Mouse (Mus musculus): ENCODE results near the gene Aoc2. TPM values are rescaled to one million over a fixed set of nuclear protein-coding genes. Genes with fewer than 3 reads are reported as not detected.
"Not testable (repeated sequence)": the region's sequence is repeated elsewhere in the genome, so short reads cannot be mapped to it uniquely, and the experiment has no call there.

The Aoc2 gene
- polyA plus RNA-seq, 1 experiment from 2014 or later: 2.0 TPM

DNA sequence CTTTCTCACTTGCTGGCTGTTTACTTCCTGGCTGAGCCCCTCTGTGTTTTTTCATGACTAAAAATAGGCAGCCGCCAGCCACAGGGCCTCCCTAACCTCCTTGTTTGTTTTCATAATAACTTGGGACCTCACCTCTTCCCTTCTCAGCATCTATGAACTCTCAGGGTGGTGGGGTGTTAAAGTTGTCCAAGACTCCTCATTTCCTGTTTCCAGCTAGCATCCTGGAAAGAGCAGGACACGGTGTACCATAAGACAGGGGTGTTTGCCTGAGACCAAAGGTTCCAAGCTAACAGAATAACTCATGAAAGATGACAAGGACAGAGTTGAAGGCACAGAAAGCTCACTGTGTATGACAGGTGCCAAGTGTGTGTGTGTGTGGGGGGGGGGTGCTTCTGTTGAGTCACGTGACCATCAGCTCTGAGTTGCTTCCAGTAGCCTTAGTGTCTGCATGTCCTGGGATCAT is 35.8 kb downstream of the Aoc2 start:
- WGBS: 68% methylated on average over 3 of the region's 3 CpGs
- no peak overlapping the region for H3K4me3 ChIP-seq (ENCODE audit: low read depth, low read length)

DNA sequence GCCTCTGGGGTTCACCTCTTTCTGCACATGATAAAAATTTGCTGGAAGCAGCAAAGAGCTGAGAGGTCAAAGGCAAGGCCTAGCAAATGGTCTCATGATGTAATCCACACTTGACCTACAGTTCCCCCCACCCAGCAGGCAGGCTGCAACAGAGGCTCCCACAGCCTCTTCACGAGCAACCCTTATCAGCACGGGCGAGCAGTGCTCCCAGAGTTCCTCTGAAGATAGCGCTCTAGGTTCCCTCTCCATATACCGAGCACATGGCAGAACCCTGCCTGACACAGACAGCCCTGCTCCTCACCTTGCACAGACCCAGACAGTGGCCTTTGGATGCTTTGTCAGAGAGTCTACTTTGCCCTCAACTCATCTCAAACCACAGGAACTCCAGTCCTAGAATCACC is 39.7 kb downstream of the Aoc2 start:
- no peak overlapping the region for H3K9ac ChIP-seq (ENCODE audit: low read depth, low read length)
- H3K4me2 ChIP-seq (ENCODE audit: low read length): no peak overlapping the region
- H3K4me3 ChIP-seq (ENCODE audit: low read depth, low read length): no peak overlapping the region
- no peaks in the 10 kb centered on the region for H3K9me3 ChIP-seq (replicated peaks; ENCODE audit: control insufficient read depth, low read length, poor library complexity, severe bottlenecking)
- H3K27ac ChIP-seq (ENCODE audit: low read length): no peak overlapping the region
- 82% methylated on average over 5 of the region's 5 CpGs for WGBS
- no peaks in the 10 kb centered on the region for H3K36me3 ChIP-seq (ENCODE audit: control insufficient read depth, insufficient read depth, low read length)
- ATAC-seq: no peak
- no peaks in the 10 kb centered on the region for H3K4me1 ChIP-seq (ENCODE audit: control insufficient read depth, insufficient read depth, low read length)
- H3K27me3 ChIP-seq (ENCODE audit: control insufficient read depth, insufficient read depth, low read depth, low read length): no peaks in the 10 kb centered on the region

More for the DNA sequence above, 35.8 kb downstream of the Aoc2 start:
- Histone ChIP-seq H3K4me1 (ENCODE audit: control insufficient read depth, insufficient read depth, low read length) (no peaks in the 10 kb centered on the region), H3K27me3 (ENCODE audit: control insufficient read depth, insufficient read depth, low read depth, low read length) (no peaks in the 10 kb centered on the region), H3K36me3 (ENCODE audit: control insufficient read depth, insufficient read depth, low read length) (no peaks in the 10 kb centered on the region), H3K9ac (ENCODE audit: low read depth, low read length) (no peak overlapping the region), H3K4me2 (ENCODE audit: low read length) (no peak overlapping the region), H3K9me3 (replicated peaks; ENCODE audit: control insufficient read depth, low read length, poor library complexity, severe bottlenecking) (no peaks in the 10 kb centered on the region), H3K27ac (ENCODE audit: low read length) (no peak overlapping the region)
- ATAC-seq: no peak

GRCm38 (mm10) chr11:101367326-101367935 is 42.6 kb downstream of the Aoc2 start, which contains the start of gene G6pc:
Gene G6pc (plus strand): TSS chr11:101367561.
- Histone ChIP-seq H3K4me1 (ENCODE audit: control insufficient read depth, insufficient read depth, low read length) (no peaks in the 10 kb centered on the region), H3K27me3 (ENCODE audit: control insufficient read depth, insufficient read depth, low read depth, low read length) (no peaks in the 10 kb centered on the region), H3K4me3 (ENCODE audit: low read depth, low read length) (no peak within 1 kb of the TSS), H3K27ac (ENCODE audit: low read length) (no peak within 1 kb of the TSS), H3K9ac (ENCODE audit: low read depth, low read length) (no peak within 1 kb of the TSS), H3K4me2 (ENCODE audit: low read length) (no peak within 1 kb of the TSS), H3K36me3 (ENCODE audit: control insufficient read depth, insufficient read depth, low read length) (no peaks in the 10 kb centered on the region), H3K9me3 (replicated peaks; ENCODE audit: control insufficient read depth, low read length, poor library complexity, severe bottlenecking) (no peaks in the 10 kb centered on the region)
- WGBS: 91% methylated on average over 8 of the region's 8 CpGs
- no peak for ATAC-seq

DNA sequence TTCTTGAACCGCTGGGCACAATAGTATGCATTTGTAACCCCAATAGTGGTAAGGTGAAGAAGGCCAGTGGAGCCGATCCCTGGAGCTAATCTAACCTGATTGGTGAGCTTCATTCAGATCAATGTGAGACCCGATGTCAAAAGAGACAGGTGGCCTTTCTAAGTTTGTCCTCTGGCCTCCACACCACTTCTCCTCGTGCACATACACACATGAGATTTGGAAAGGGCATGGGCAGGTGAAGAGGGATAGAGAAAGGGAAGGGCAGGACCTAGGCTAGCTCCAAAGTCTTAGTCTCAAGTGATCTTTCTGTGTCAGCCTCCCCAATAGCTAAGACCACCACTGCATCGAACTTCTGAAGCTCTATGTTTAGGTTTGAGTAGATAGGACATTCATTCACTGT is 45.3 kb downstream of the Aoc2 start:
- Histone ChIP-seq H3K4me3 (ENCODE audit: low read depth, low read length) (no peak overlapping the region), H3K27me3 (ENCODE audit: control insufficient read depth, insufficient read depth, low read depth, low read length) (no peaks in the 10 kb centered on the region), H3K9ac (ENCODE audit: low read depth, low read length) (no peak overlapping the region), H3K4me2 (ENCODE audit: low read length) (no peak overlapping the region), H3K27ac (ENCODE audit: low read length) (no peak overlapping the region), H3K4me1 (ENCODE audit: control insufficient read depth, insufficient read depth, low read length) (no peaks in the 10 kb centered on the region), H3K36me3 (ENCODE audit: control insufficient read depth, insufficient read depth, low read length) (no peaks in the 10 kb centered on the region), H3K9me3 (replicated peaks; ENCODE audit: control insufficient read depth, low read length, poor library complexity, severe bottlenecking) (no peaks in the 10 kb centered on the region)
- no peak for ATAC-seq
- 74% methylated on average over 5 of the region's 5 CpGs for WGBS

- H3K9me3 ChIP-seq (replicated peaks; ENCODE audit: control insufficient read depth, low read length, poor library complexity, severe bottlenecking): no peaks in the 10 kb centered on the region
- no peak overlapping the region for H3K27ac ChIP-seq (ENCODE audit: low read length)
- no peaks in the 10 kb centered on the region for H3K36me3 ChIP-seq (ENCODE audit: control insufficient read depth, insufficient read depth, low read length)
- no peak overlapping the region for H3K4me3 ChIP-seq (ENCODE audit: low read depth, low read length)
- H3K4me1 ChIP-seq (ENCODE audit: control insufficient read depth, insufficient read depth, low read length): no peaks in the 10 kb centered on the region
- H3K27me3 ChIP-seq (ENCODE audit: control insufficient read depth, insufficient read depth, low read depth, low read length): no peaks in the 10 kb centered on the region
- H3K9ac ChIP-seq (ENCODE audit: low read depth, low read length): no peak overlapping the region
- no peak for ATAC-seq
- H3K4me2 ChIP-seq (ENCODE audit: low read length): no peak overlapping the region
- WGBS: 70% methylated on average over 7 of the region's 7 CpGs
These were observed 49.6 kb downstream of the Aoc2 start for GRCm38 (mm10) chr11:101374421-101374938.

DNA sequence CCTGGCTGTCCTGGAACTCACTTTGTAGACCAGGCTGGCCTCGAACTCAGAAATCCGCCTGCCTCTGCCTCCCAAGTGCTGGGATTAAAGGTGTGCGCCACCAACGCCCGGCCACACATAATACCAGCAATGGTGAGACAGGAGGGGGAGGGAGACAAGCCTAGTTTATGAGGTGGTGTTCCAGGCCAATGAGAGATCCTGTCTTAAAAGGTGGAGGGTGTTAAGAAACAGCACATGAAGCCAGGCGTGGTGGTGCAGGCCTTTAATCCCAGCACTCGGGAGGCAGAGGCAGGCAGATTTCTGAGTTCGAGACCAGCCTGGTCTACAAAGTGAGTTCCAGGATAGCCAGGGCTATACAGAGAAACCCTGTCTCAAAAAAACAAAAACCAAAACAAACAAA is 53.3 kb downstream of the Aoc2 start:
- H3K4me1 ChIP-seq (ENCODE audit: control insufficient read depth, insufficient read depth, low read length); H3K27me3 ChIP-seq (ENCODE audit: control insufficient read depth, insufficient read depth, low read depth, low read length); H3K9me3 ChIP-seq (replicated peaks; ENCODE audit: control insufficient read depth, low read length, poor library complexity, severe bottlenecking); H3K4me3 ChIP-seq (ENCODE audit: low read depth, low read length); H3K4me2 ChIP-seq (ENCODE audit: low read length); H3K9ac ChIP-seq (ENCODE audit: low read depth, low read length); ATAC-seq; H3K36me3 ChIP-seq (ENCODE audit: control insufficient read depth, insufficient read depth, low read length); H3K27ac ChIP-seq (ENCODE audit: low read length): not testable (repeated sequence)
- WGBS: over 99% methylated on average over 8 of the region's 8 CpGs

DNA sequence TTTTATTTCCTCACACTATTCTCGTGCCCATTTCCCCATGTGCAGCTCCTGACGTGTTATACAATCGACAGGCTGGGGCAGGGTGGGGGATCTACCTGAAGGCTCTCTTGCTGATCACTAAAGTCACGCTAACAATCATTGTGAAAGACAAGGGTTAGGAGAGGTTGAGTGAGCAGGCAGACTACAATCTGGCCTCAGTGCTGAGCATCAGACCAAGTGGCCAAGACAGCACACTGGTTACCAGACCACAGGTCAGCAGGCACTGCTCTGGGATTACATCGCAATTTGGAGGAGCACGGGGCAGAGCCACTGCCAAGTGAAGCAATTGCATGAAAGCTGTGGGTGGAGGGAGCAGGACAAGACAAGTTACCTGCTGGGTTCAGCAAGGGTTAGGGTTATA is 54.1 kb downstream of the Aoc2 start:
- Histone ChIP-seq H3K9me3 (replicated peaks; ENCODE audit: control insufficient read depth, low read length, poor library complexity, severe bottlenecking) (no peaks in the 10 kb centered on the region), H3K36me3 (ENCODE audit: control insufficient read depth, insufficient read depth, low read length) (no peaks in the 10 kb centered on the region), H3K4me3 (ENCODE audit: low read depth, low read length) (no peak overlapping the region), H3K4me1 (ENCODE audit: control insufficient read depth, insufficient read depth, low read length) (no peaks in the 10 kb centered on the region), H3K9ac (ENCODE audit: low read depth, low read length) (no peak overlapping the region), H3K27me3 (ENCODE audit: control insufficient read depth, insufficient read depth, low read depth, low read length) (no peaks in the 10 kb centered on the region), H3K4me2 (ENCODE audit: low read length) (no peak overlapping the region), H3K27ac (ENCODE audit: low read length) (no peak overlapping the region)
- 82% methylated on average over 6 of the region's 6 CpGs for WGBS
- ATAC-seq: no peak

Small RNAs within 50 kb of the gene (microRNA-seq; reads per million reads assigned to microRNA genes)
- gene Gm25593: not detected

Other genes with a start within 250 kb of the Aoc2 start
- gene Hsd17b1, start 246.7 kb upstream of the Aoc2 start, polyA plus RNA-seq (2015; fragmentation: Nextera tagmentation; extraction: Ambion mirVana): 0.21 and 0.49 TPM in 2 replicates
- gene Coasy, start 242.5 kb upstream of the Aoc2 start, polyA plus RNA-seq (2015; fragmentation: Nextera tagmentation; extraction: Ambion mirVana): 42.0 and 43.5 TPM in 2 replicates
- gene Mlx, start 237.8 kb upstream of the Aoc2 start, polyA plus RNA-seq (2015; fragmentation: Nextera tagmentation; extraction: Ambion mirVana): 93.8 and 96.5 TPM in 2 replicates
- gene Psmc3ip, start 229.6 kb upstream of the Aoc2 start, polyA plus RNA-seq (2015; fragmentation: Nextera tagmentation; extraction: Ambion mirVana): 15.2 and 17.6 TPM in 2 replicates
- 24.4 and 25.4 TPM in 2 replicates for gene Retreg3, start 205.2 kb upstream of the Aoc2 start, polyA plus RNA-seq (2015; fragmentation: Nextera tagmentation; extraction: Ambion mirVana)
- gene Tubg1, start 205.1 kb upstream of the Aoc2 start, polyA plus RNA-seq (2015; fragmentation: Nextera tagmentation; extraction: Ambion mirVana): 72.6 and 75.0 TPM in 2 replicates
- 62.9 and 71.4 TPM in 2 replicates for gene Tubg2, start 169.2 kb upstream of the Aoc2 start, polyA plus RNA-seq (2015; fragmentation: Nextera tagmentation; extraction: Ambion mirVana)
- 4.2 and 4.7 TPM in 2 replicates for gene Cntnap1, start 154.5 kb upstream of the Aoc2 start, polyA plus RNA-seq (2015; fragmentation: Nextera tagmentation; extraction: Ambion mirVana)
- 6.5 and 7.6 TPM in 2 replicates for gene Plekhh3, start 153.7 kb upstream of the Aoc2 start, polyA plus RNA-seq (2015; fragmentation: Nextera tagmentation; extraction: Ambion mirVana)
- 0.47 and 0.62 TPM in 2 replicates for gene Ccr10, start 149.6 kb upstream of the Aoc2 start, polyA plus RNA-seq (2015; fragmentation: Nextera tagmentation; extraction: Ambion mirVana)
- 30.8 and 34.4 TPM in 2 replicates for gene Ezh1, start 98.6 kb upstream of the Aoc2 start, polyA plus RNA-seq (2015; fragmentation: Nextera tagmentation; extraction: Ambion mirVana)
- 79.5 and 83.8 TPM in 2 replicates for gene Ramp2, start 79.0 kb upstream of the Aoc2 start, polyA plus RNA-seq (2015; fragmentation: Nextera tagmentation; extraction: Ambion mirVana)
- 115 and 119 TPM in 2 replicates for gene Vps25, start 71.4 kb upstream of the Aoc2 start, polyA plus RNA-seq (2015; fragmentation: Nextera tagmentation; extraction: Ambion mirVana)
- 6.4 and 7.4 TPM in 2 replicates for gene Wnk4, start 64.5 kb upstream of the Aoc2 start, polyA plus RNA-seq (2015; fragmentation: Nextera tagmentation; extraction: Ambion mirVana)
- gene Cntd1, start 46.1 kb upstream of the Aoc2 start, polyA plus RNA-seq (2015; fragmentation: Nextera tagmentation; extraction: Ambion mirVana): 0.71 and 0.80 TPM in 2 replicates
- gene Coa3, start 45.9 kb upstream of the Aoc2 start, polyA plus RNA-seq (2015; fragmentation: Nextera tagmentation; extraction: Ambion mirVana): 208 and 224 TPM in 2 replicates
- gene Becn1, start 22.8 kb upstream of the Aoc2 start, polyA plus RNA-seq (2015; fragmentation: Nextera tagmentation; extraction: Ambion mirVana): 159 and 177 TPM in 2 replicates
- 107 and 121 TPM in 2 replicates for gene Psme3, start 8.8 kb upstream of the Aoc2 start, polyA plus RNA-seq (2015; fragmentation: Nextera tagmentation; extraction: Ambion mirVana)
- 0.13 and 0.14 TPM in 2 replicates for gene Aoc3, start 5.5 kb downstream of the Aoc2 start, polyA plus RNA-seq (2015; fragmentation: Nextera tagmentation; extraction: Ambion mirVana)
- not detected in 2 replicates for gene G6pc, start 42.5 kb downstream of the Aoc2 start, polyA plus RNA-seq (2015; fragmentation: Nextera tagmentation; extraction: Ambion mirVana)
- 96.2 and 98.2 TPM in 2 replicates for gene Aarsd1, start 92.6 kb downstream of the Aoc2 start, polyA plus RNA-seq (2015; fragmentation: Nextera tagmentation; extraction: Ambion mirVana)
- 7.0 and 7.9 TPM in 2 replicates for gene Gm27029, start 99.7 kb downstream of the Aoc2 start, polyA plus RNA-seq (2015; fragmentation: Nextera tagmentation; extraction: Ambion mirVana)
- 32.1 and 32.6 TPM in 2 replicates for gene Rundc1, start 100.0 kb downstream of the Aoc2 start, polyA plus RNA-seq (2015; fragmentation: Nextera tagmentation; extraction: Ambion mirVana)
- 3.0 and 3.1 TPM in 2 replicates for gene Ptges3l, start 100.3 kb downstream of the Aoc2 start, polyA plus RNA-seq (2015; fragmentation: Nextera tagmentation; extraction: Ambion mirVana)
- gene Rpl27, start 117.2 kb downstream of the Aoc2 start, polyA plus RNA-seq (2015; fragmentation: Nextera tagmentation; extraction: Ambion mirVana): 185 and 220 TPM in 2 replicates
- 2.5 and 3.1 TPM in 2 replicates for gene Ifi35, start 123.3 kb downstream of the Aoc2 start, polyA plus RNA-seq (2015; fragmentation: Nextera tagmentation; extraction: Ambion mirVana)
- gene Rnd2, start 139.9 kb downstream of the Aoc2 start, polyA plus RNA-seq (2015; fragmentation: Nextera tagmentation; extraction: Ambion mirVana): 67.7 and 76.5 TPM in 2 replicates
- 134 and 145 TPM in 2 replicates for gene Vat1, start 141.2 kb downstream of the Aoc2 start, polyA plus RNA-seq (2015; fragmentation: Nextera tagmentation; extraction: Ambion mirVana)
- 1.9 TPM in 2 replicates for gene Brca1, start 226.9 kb downstream of the Aoc2 start, polyA plus RNA-seq (2015; fragmentation: Nextera tagmentation; extraction: Ambion mirVana)
- 98.4 and 108 TPM in 2 replicates for gene Nbr1, start 227.1 kb downstream of the Aoc2 start, polyA plus RNA-seq (2015; fragmentation: Nextera tagmentation; extraction: Ambion mirVana)